Mouse (Mus musculus) thymus, adult 2 months (tissue): ENCODE results near the gene Olfr101.

Experiments used
- CTCF ChIP-seq: fragments of 200-500 bp; IDR thresholded peaks from 2 replicates; pipeline ENCODE4 v1.5.1; 2012; ENCODE audit warnings: mild to moderate bottlenecking, control low read depth, low read length, moderate library complexity, borderline replicate concordance; ENCODE audit not compliant: control insufficient read depth, poor library complexity, insufficient read depth; ENCODE audit errors: extremely low read depth
- POLR2A ChIP-seq: fragments of 200-500 bp; IDR thresholded peaks from 2 replicates; pipeline ENCODE4 v1.6.1; 2012; ENCODE audit warnings: mild to moderate bottlenecking, low read length, control low read depth, moderate library complexity; ENCODE audit not compliant: control insufficient read depth, poor library complexity, insufficient read depth; ENCODE audit errors: extremely low read depth

DNA sequence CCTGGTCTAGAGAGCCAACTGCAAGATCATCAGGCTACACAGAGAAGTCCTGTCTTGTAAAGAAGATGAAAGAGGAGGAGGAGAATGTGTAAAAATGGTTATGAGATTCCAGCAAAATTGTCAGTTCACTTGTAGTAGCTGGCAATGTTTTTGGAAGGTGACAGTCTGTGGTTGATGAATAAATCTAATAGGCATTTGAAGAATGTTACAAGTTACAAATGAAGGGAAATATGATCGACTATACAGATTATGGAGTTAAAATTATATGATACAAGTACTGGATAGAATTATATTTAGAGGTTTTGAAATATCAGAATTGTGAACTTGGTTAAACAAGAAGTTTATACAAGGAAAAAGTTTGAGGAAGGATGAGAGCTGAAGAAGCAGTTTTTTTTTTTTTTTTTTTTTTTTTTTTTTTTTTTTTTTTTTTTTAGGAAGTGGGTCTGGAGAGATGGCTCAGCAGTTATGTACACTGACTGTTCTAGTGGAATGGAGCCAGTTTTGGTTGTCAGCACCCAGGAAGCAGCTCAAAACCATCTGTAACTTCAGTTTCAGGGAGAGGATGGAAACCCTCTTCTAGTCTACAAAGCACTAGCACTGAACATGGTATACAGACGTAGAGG lies 28.4 kb downstream of the Olfr101 start:
- TF ChIP-seq CTCF (no peak), POLR2A (no peak)
